Mouse (Mus musculus) kidney, postnatal 0 days (tissue): ENCODE measurements around the gene Secisbp2. TPM values are rescaled to one million over a fixed set of nuclear protein-coding genes. Genes with fewer than 3 reads are reported as not detected.

ENCODE experiments used
- ATAC-seq: fragments of 200-750 bp; cut with Nextera tagmentation; replicated peaks from 2 replicates; pipeline ENCODE4 v1.8.0; 2017; ENCODE audit warnings: low read depth, moderate number of reproducible peaks, moderate TSS enrichment, moderate library complexity; ENCODE audit not compliant: low FRiP score
- DNase-seq: peaks from one replicate; pipeline ENCODE4 v3.0.0-alpha.2; 2016; ENCODE audit warnings: low spot score
- H3K27ac ChIP-seq: fragments of 300-500 bp; sonication (generic); 2 replicates; pipeline ENCODE4 v1.5.1; 2014; ENCODE audit warnings: mild to moderate bottlenecking
- H3K27me3 ChIP-seq: fragments of 300-500 bp; sonication (generic); 2 replicates; pipeline ENCODE4 v1.6.1; 2014; ENCODE audit warnings: low read length, mixed read lengths; ENCODE audit not compliant: insufficient read depth
- H3K36me3 ChIP-seq: fragments of 300-500 bp; sonication (generic); 2 replicates; pipeline ENCODE4 v1.6.1; 2014; ENCODE audit warnings: low read length, mixed read lengths; ENCODE audit not compliant: insufficient read depth
- H3K4me1 ChIP-seq: fragments of 300-500 bp; sonication (generic); replicated peaks from 2 replicates; pipeline ENCODE4 v1.6.1; 2014; ENCODE audit warnings: antibody characterized with exemption, low read length, mixed read lengths; ENCODE audit not compliant: insufficient read depth
- H3K4me2 ChIP-seq: fragments of 300-500 bp; sonication (generic); 2 replicates; pipeline ENCODE4 v1.6.1; 2014; ENCODE audit warnings: mild to moderate bottlenecking, low read length, moderate library complexity, mixed read lengths
- H3K4me3 ChIP-seq: fragments of 300-500 bp; sonication (generic); replicated peaks from 2 replicates; pipeline ENCODE4 v1.5.1; 2014; ENCODE audit warnings: low read depth, low read length
- H3K9ac ChIP-seq: fragments of 300-500 bp; sonication (generic); 2 replicates; pipeline ENCODE4 v1.6.1; 2014; ENCODE audit warnings: low read depth, low read length
- H3K9me3 ChIP-seq: fragments of 300-500 bp; sonication (generic); replicated peaks from 2 replicates; pipeline ENCODE4 v1.6.1; 2016; ENCODE audit warnings: low read length, inconsistent platforms, mixed read lengths
- CTCF ChIP-seq: IDR thresholded peaks from 2 replicates; pipeline ENCODE4 v1.5.1; 2016; ENCODE audit warnings: antibody characterized with exemption, low read depth, mild to moderate bottlenecking, moderate library complexity
- WGBS: fragments of 180-500 bp; shearing (Covaris S2); extraction: QIAGEN DNeasy Blood & Tissue Kit; methylation state at CpG from one replicate; pipeline ENCODE4 v1.1.7; 2014; 5-methylcytosine and 5-hydroxymethylcytosine counted together
- polyA plus RNA-seq: library from polyadenylated mRNA; unstranded; fragments of >200 nt; fragmentation: Nextera tagmentation; extraction: Ambion mirVana; gene quantifications from 2 replicates; pipeline ENCODE4 v1.2.1, GENCODE M21; 2015

The Secisbp2 gene
- polyA plus RNA-seq, 1 experiment from 2014 or later = 34.9 TPM

- H3K4me1 ChIP-seq = peaks cover 3% of the 10 kb centered on the region; the same call in 1 of the 2 replicates
- no peak overlapping the region for H3K9ac ChIP-seq
- 33% methylated on average over 22 of the region's 22 CpGs for WGBS
- TF ChIP-seq CTCF = no peak
- ATAC-seq (peak; percentile 41; the same call in 1 of the 2 replicates), DNase-seq (peak; percentile 90)
- peak overlapping the region; percentile 16 for H3K4me2 ChIP-seq
- H3K4me3 ChIP-seq = no peak overlapping the region
- peaks cover 14% of the 10 kb centered on the region; the same call in 1 of the 2 replicates for H3K36me3 ChIP-seq
- H3K27ac ChIP-seq = no peak overlapping the region
- no peaks in the 10 kb centered on the region for H3K9me3 ChIP-seq
- H3K27me3 ChIP-seq = no peaks in the 10 kb centered on the region
Measured at GRCm38 (mm10) chr13:51705882-51706854, 54.7 kb downstream of the Secisbp2 start.

- no peak for ATAC-seq
Measured at GRCm38 (mm10) chr13:51710738-51711137, 59.2 kb downstream of the Secisbp2 start.

GRCm38 (mm10) chr13:51712022-51712421 is 60.5 kb downstream of the Secisbp2 start:
- no peaks in the 10 kb centered on the region for H3K4me1 ChIP-seq
- 95% methylated on average over 8 of the region's 8 CpGs for WGBS
- ATAC-seq = no peak
- peaks cover 18% of the 10 kb centered on the region; the same call in 1 of the 2 replicates for H3K36me3 ChIP-seq
- H3K9ac ChIP-seq = no peak overlapping the region
- no peaks in the 10 kb centered on the region for H3K27me3 ChIP-seq
- no peaks in the 10 kb centered on the region for H3K9me3 ChIP-seq
- no peak overlapping the region for H3K4me2 ChIP-seq
- no peak overlapping the region for H3K4me3 ChIP-seq
- DNase-seq = no peak
- no peak for TF ChIP-seq CTCF
- H3K27ac ChIP-seq = no peak overlapping the region

More at GRCm38 (mm10) chr13:51710738-51711137, 59.2 kb downstream of the Secisbp2 start:
- no peaks in the 10 kb centered on the region for H3K9me3 ChIP-seq
- H3K4me1 ChIP-seq = peaks cover 3% of the 10 kb centered on the region; the same call in 1 of the 2 replicates
- no peak for TF ChIP-seq CTCF
- H3K27me3 ChIP-seq = no peaks in the 10 kb centered on the region
- WGBS = 74% methylated on average over 7 of the region's 7 CpGs
- no peak overlapping the region for H3K9ac ChIP-seq
- no peak overlapping the region for H3K4me2 ChIP-seq
- H3K27ac ChIP-seq = no peak overlapping the region
- H3K4me3 ChIP-seq = no peak overlapping the region
- no peak for DNase-seq
- H3K36me3 ChIP-seq = peaks cover 18% of the 10 kb centered on the region; the same call in 1 of the 2 replicates

GRCm38 (mm10) chr13:51716350-51717263 is 65.1 kb downstream of the Secisbp2 start:
- no peak for DNase-seq

GRCm38 (mm10) chr13:51719256-51719655 is 67.8 kb downstream of the Secisbp2 start:
- Histone ChIP-seq H3K4me3 (no peak overlapping the region), H3K4me1 (no peaks in the 10 kb centered on the region), H3K27ac (no peak overlapping the region), H3K9ac (no peak overlapping the region), H3K27me3 (no peaks in the 10 kb centered on the region), H3K9me3 (no peaks in the 10 kb centered on the region), H3K4me2 (no peak overlapping the region), H3K36me3 (0 out of 2 replicates have a peak, but pooled peaks cover 9% of the 10 kb centered on the region)
- WGBS = 86% methylated on average over 3 of the region's 3 CpGs
- TF ChIP-seq CTCF = no peak
- ATAC-seq = no peak
- DNase-seq = no peak

More at GRCm38 (mm10) chr13:51716350-51717263, 65.1 kb downstream of the Secisbp2 start:
- Histone ChIP-seq H3K4me2 (no peak overlapping the region), H3K4me1 (no peaks in the 10 kb centered on the region), H3K9ac (no peak overlapping the region), H3K9me3 (no peaks in the 10 kb centered on the region), H3K27me3 (no peaks in the 10 kb centered on the region), H3K27ac (no peak overlapping the region), H3K36me3 (0 out of 2 replicates have a peak, but pooled peaks cover 15% of the 10 kb centered on the region), H3K4me3 (no peak overlapping the region)
- 56% methylated on average over 8 of the region's 8 CpGs for WGBS
- peak; percentile 29; the same call in 1 of the 2 replicates for ATAC-seq
- no peak for TF ChIP-seq CTCF

- Histone ChIP-seq H3K36me3 (0 out of 2 replicates have a peak, but pooled peaks cover 5% of the 10 kb centered on the region), H3K9me3 (no peaks in the 10 kb centered on the region), H3K9ac (no peak overlapping the region), H3K27me3 (no peaks in the 10 kb centered on the region), H3K27ac (no peak overlapping the region), H3K4me1 (no peaks in the 10 kb centered on the region), H3K4me3 (no peak overlapping the region), H3K4me2 (no peak overlapping the region)
- 94% methylated on average over 4 of the region's 4 CpGs for WGBS
- TF ChIP-seq CTCF = no peak
- ATAC-seq = no peak
- no peak for DNase-seq
Measured at GRCm38 (mm10) chr13:51720556-51720955, 69.1 kb downstream of the Secisbp2 start.
